In genomic region chr5:114461238-114461637, GRCm38 (mm10) we compare ENCODE assay signal across 8 mouse cellular contexts. TPM values are rescaled to one million over a fixed set of nuclear protein-coding genes. Genes with fewer than 3 reads are reported as not detected.
A peak's percentile ranks its signal among the peaks of the same experiment; 100 is the strongest.
DNase-seq lines count a peak whose midpoint lies in the region; ATAC-seq and TF ChIP-seq lines count a peak whose summit lies in the region.

No protein-coding gene starts in this region.

- no peak overlapping the region for H3K27ac ChIP-seq in hindbrain, postnatal 0 days

- ATAC-seq in hindbrain, postnatal 0 days = peak; percentile 62
- ATAC-seq in megakaryocyte, adult 5-6 weeks (ENCODE audit: poor library complexity, severe bottlenecking) = peak; percentile 85

- no peaks in the 10 kb centered on the region for H3K4me1 ChIP-seq in hindbrain, postnatal 0 days (ENCODE audit: insufficient read depth, low read length)

- WGBS in hindbrain, postnatal 0 days = 4% methylated on average over 7 of the region's 7 CpGs

- H3K36me3 ChIP-seq in hindbrain, postnatal 0 days (ENCODE audit: insufficient read depth, low read length) = no peaks in the 10 kb centered on the region

- H3K4me2 ChIP-seq in hindbrain, postnatal 0 days (ENCODE audit: low read depth, low read length) = no peak overlapping the region

- no peak overlapping the region for H3K4me3 ChIP-seq in hindbrain, postnatal 0 days (ENCODE audit: low read length)

- TF ChIP-seq CTCF in hindbrain, postnatal 0 days (IDR thresholded peaks at IDR 0.05; ENCODE audit: low read depth) = peak; percentile 92

- H3K9me3 ChIP-seq in hindbrain, postnatal 0 days (ENCODE audit: low read length) = no peaks in the 10 kb centered on the region

- H3K9ac ChIP-seq in hindbrain, postnatal 0 days (replicated peaks; ENCODE audit: low read length) = no peak overlapping the region

- H3K27me3 ChIP-seq in hindbrain, postnatal 0 days (ENCODE audit: insufficient read depth, low read length) = no peaks in the 10 kb centered on the region

- peak; percentile 85 for DNase-seq in ZHBTc4 (ENCODE audit: low read depth, low spot score)
- peak; percentile 84 to 93 for DNase-seq in cerebellum, postnatal 14 days
- DNase-seq in frontal cortex, postnatal 14 days (ENCODE audit: low spot score in 2 of 2) = peak; percentile 59 to 73
- DNase-seq in hindbrain, postnatal 0 days (ENCODE audit: low spot score) = peak; percentile 85
- DNase-seq in left cerebral cortex, adult 18-20 months (ENCODE audit: low spot score in 2 of 2) = peak; percentile 84 to 91
- DNase-seq in right cerebral cortex, postnatal 36 days (ENCODE audit: low spot score in 2 of 2) = peak; percentile 51 to 59
- DNase-seq in urinary bladder, postnatal 36 days (ENCODE audit: low spot score in 2 of 2) = peak; percentile 61 to 73

RNA-seq across cellular contexts. Expression of gene Mvk, which starts 17.2 kb away (rescaled TPM):
- total RNA-seq in hindbrain, postnatal 0 days (2014; rRNA removed) = 143 and 146 TPM in 2 replicates
- polyA plus RNA-seq in hindbrain, postnatal 0 days (2015; fragmentation: Nextera tagmentation; extraction: Ambion mirVana) = 69.8 and 71.9 TPM in 2 replicates
- 10 to 100 TPM; 26.9 to 30.9 TPM for total RNA-seq in left cerebral cortex, adult 18-20 months (2021)
- total RNA-seq in megakaryocyte, adult 5-6 weeks (2015) = 4.2 and 4.4 TPM in 2 replicates
- total RNA-seq in megakaryocyte, adult 5-6 weeks (2017) = 5.7 and 7.3 TPM in 2 replicates

RNA-seq across cellular contexts. Expression of gene Mmab, which starts 17.4 kb away (rescaled TPM):
- total RNA-seq in hindbrain, postnatal 0 days (2014; rRNA removed) = 34.4 and 39.1 TPM in 2 replicates
- polyA plus RNA-seq in hindbrain, postnatal 0 days (2015; fragmentation: Nextera tagmentation; extraction: Ambion mirVana) = 35.9 and 36.8 TPM in 2 replicates
- total RNA-seq in left cerebral cortex, adult 18-20 months (2021) = 10 to 100 TPM; 20.2 to 20.5 TPM
- 2.0 and 2.5 TPM in 2 replicates for total RNA-seq in megakaryocyte, adult 5-6 weeks (2015)
- 3.6 and 4.2 TPM in 2 replicates for total RNA-seq in megakaryocyte, adult 5-6 weeks (2017)
